Mouse (Mus musculus) lung, adult 2 months (tissue): ENCODE measurements around the gene Rasl2-9.

Experiments used
- CTCF ChIP-seq: fragments of 200-500 bp; IDR thresholded peaks from 2 replicates; pipeline ENCODE4 v1.5.1; 2011; ENCODE audit warnings: mild to moderate bottlenecking, low read length, control low read depth; ENCODE audit not compliant: insufficient read depth
- POLR2A ChIP-seq: fragments of 200-500 bp; IDR thresholded peaks from 2 replicates; pipeline ENCODE4 v1.6.1; 2011; ENCODE audit warnings: low read depth, mild to moderate bottlenecking, control low read depth, low read length, borderline replicate concordance; ENCODE audit errors: extremely low read depth

DNA sequence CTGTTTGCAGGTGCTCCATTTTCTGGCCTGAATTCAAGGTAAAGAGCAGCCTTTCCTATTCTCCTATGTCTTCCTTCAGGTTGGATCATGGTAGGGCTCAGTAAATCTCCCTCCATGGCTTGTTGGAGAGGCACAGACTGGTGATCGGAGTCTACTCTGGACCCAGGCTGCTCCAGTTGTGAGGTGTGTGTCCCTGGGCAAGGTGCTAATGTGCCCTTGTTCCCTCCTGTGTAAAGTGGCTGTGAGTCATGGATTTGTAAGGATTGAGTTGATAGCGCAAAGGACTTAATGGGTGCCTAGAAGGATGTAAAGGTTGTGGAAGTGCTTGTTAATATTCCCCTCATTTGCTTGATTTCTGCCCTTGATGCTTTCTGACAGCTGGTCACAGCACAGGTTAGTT, 43.8 kb downstream of the Rasl2-9 start:
- TF ChIP-seq POLR2A (no peak), CTCF (no peak)
